Comparison of ENCODE assay signal across 1 mouse cellular context in genomic region chr3:139076059-139076455, GRCm38 (mm10).
TF ChIP-seq lines count a peak whose summit lies in the region.

No protein-coding gene starts in this region.

TF ChIP-seq in MEL, 35 proteins besides CTCF, POLR2A, EP300 and RAD21 (continued from another document):
- no peak for TF ChIP-seq HCFC1 (IDR thresholded peaks at IDR 0.05; ENCODE audit: low read depth, low read length)
- TF ChIP-seq E2F4 (IDR thresholded peaks at IDR 0.05; ENCODE audit: borderline replicate concordance, low read depth, low read length): no peak
- TF ChIP-seq SIN3A (IDR thresholded peaks at IDR 0.05; ENCODE audit: low read length): peak; percentile 42; the same call in 1 of the 2 replicates
